Mouse (Mus musculus) olfactory bulb, adult 2 months (tissue): ENCODE measurements at regions not wholly inside any gene's neighbourhood (a gene's known extent, or its start where the extent isn't known, plus 50 kb on each side); places are given as distances from the start of the nearest gene placed in this dataset.

ENCODE experiments used
- H3K27ac ChIP-seq: fragments of 200-500 bp; 2 replicates; pipeline ENCODE4 v1.5.1; 2012; ENCODE audit warnings: low read depth, low read length; ENCODE audit not compliant: insufficient read depth
- H3K4me1 ChIP-seq: fragments of 200-500 bp; 2 replicates; pipeline ENCODE4 v1.6.1; 2012; ENCODE audit warnings: low read length; ENCODE audit not compliant: control insufficient read depth, insufficient read depth
- H3K4me3 ChIP-seq: fragments of 200-500 bp; 2 replicates; pipeline ENCODE4 v1.5.1; 2012; ENCODE audit warnings: mild to moderate bottlenecking, low read depth, low read length, moderate library complexity; ENCODE audit not compliant: insufficient read depth
- CTCF ChIP-seq: fragments of 200-500 bp; IDR thresholded peaks from 2 replicates; pipeline ENCODE4 v1.5.1; 2012; ENCODE audit warnings: low read depth, mild to moderate bottlenecking, low read length, moderate library complexity; ENCODE audit not compliant: insufficient read depth
- POLR2A ChIP-seq: fragments of 200-500 bp; IDR thresholded peaks from 2 replicates; pipeline ENCODE4 v1.6.1; 2012; ENCODE audit warnings: mild to moderate bottlenecking, low read depth, low read length, moderate library complexity; ENCODE audit not compliant: insufficient read depth
- WGBS: fragments of 180-500 bp; shearing (Covaris S2); methylation state at CpG from one replicate; pipeline ENCODE4 v1.1.7; 2018; 5-methylcytosine and 5-hydroxymethylcytosine counted together

DNA sequence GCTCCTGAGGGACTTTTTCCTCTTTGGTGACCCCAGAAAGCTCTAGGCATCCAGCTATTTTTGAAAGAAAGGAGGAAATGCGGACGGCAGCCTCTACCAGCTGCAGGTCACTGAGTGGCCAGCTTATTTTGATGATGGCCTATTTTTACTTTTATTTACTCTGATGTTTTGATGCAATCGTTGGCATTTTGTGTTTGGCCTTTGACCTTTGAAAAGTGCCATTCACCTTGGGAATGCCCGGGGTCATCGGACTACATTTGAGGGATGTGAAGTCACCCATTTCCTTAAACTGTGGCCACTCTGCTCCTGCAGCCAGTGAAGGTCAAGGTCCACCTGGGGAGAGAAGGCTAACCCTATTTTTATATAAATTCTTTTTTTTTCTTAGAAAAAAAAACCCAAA is 186.8 kb upstream of the Zfp618 start:
- 89% methylated on average over 5 of the region's 5 CpGs for WGBS
- Histone ChIP-seq H3K4me1 (peaks cover 14% of the 10 kb centered on the region), H3K4me3 (no peak overlapping the region), H3K27ac (no peak overlapping the region)
- no peak for TF ChIP-seq CTCF
- no peak for TF ChIP-seq POLR2A

DNA sequence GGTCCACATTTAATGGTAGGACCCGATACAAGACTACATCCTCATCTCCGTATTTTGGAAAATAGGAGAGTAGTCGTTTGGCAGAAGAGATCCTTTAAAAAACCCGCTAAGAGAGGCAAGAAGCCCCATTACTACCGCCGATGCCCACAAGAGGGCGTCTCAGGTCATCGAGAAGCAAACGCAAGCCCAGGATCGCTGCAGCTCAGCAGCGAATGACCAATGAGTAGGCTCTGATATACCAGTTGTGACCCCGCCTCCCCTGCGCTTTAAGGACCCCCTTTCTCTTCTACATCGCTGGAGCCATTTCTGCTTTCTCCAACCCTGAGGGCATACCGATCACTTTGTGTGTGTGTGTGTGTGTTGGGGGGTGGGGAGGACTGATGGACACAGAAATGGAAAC is 185.0 kb upstream of the Zfp618 start:
- WGBS = under 1% methylated on average over 15 of the region's 15 CpGs
- no peak overlapping the region for H3K27ac ChIP-seq
- H3K4me1 ChIP-seq = peaks cover 14% of the 10 kb centered on the region
- TF ChIP-seq POLR2A (no peak), CTCF (peak; percentile 79)
- H3K4me3 ChIP-seq = peak overlapping the region; percentile 39

DNA sequence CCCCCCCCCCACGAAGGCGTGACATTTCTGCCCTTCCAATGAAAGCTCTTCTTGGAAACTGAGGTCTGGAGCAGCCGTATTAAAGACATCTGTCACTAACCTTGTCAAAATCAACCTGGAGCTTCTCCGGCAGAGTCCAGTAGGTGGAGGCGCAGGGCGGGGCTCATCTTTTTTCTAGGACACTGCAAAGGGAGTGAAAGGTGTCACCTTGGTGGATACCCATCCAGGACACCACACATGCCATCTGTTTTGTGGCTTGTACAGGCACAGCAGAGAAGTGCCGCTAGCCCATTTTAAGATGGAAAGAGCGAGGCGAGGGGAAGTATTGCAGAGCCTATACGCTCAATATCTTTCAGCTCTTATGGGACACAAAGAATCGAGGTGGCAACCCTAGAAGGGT is 184.5 kb upstream of the Zfp618 start:
- H3K4me1 ChIP-seq = peaks cover 14% of the 10 kb centered on the region
- 43% methylated on average over 10 of the region's 11 CpGs for WGBS
- H3K4me3 ChIP-seq = peak overlapping the region; percentile 39
- no peak overlapping the region for H3K27ac ChIP-seq
- TF ChIP-seq POLR2A (no peak), CTCF (no peak)

DNA sequence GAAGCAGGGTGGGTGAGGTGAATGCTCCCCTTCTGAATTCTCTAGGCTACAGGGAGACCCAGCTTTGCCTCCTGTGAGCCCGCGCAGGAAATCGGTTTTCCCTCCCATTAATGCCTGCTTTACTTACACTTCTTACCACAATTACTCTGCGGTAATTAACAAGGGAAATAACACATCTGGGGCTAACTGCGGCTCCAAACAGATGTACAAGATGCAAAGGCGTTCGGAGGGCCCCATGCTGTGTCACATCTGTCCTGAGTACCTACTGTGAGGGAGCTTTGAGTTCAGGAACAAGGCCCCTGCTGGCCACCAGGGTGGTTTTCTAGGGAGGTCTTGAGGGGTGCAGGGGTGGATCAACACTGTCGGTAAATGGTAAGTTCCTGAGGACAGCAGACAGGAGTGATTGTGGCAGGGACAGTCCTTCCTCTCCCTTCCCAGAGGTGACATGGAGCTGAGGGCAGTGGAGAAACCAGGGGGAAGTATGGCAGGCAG is 184.0 kb upstream of the Zfp618 start:
- Histone ChIP-seq H3K4me1 (peaks cover 14% of the 10 kb centered on the region), H3K4me3 (no peak overlapping the region), H3K27ac (no peak overlapping the region)
- TF ChIP-seq POLR2A = no peak
- no peak for TF ChIP-seq CTCF
- WGBS = 17% methylated on average over 8 of the region's 8 CpGs

DNA sequence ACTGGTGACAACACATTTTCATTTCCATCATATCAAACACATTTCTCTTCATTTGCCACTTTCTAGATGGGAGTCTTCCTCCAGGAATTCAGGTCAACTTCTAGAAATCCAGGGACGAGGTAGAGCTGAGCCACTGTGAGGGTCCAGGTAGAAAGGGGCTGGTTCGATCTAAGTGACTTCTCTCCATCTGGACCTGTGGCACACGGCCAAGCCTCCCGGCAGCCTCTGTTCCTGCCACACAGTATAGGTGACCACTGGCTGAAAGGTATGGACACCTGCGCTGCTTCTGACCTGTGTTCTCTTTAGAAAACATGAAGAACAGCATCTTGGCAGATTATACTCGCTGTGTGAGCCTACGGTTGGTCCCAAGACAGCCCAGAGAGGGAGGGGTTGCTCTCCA is 179.7 kb upstream of the Zfp618 start:
- 84% methylated on average over 7 of the region's 7 CpGs for WGBS
- no peak overlapping the region for H3K27ac ChIP-seq
- H3K4me1 ChIP-seq = peaks cover 8% of the 10 kb centered on the region
- no peak for TF ChIP-seq CTCF
- TF ChIP-seq POLR2A = no peak
- H3K4me3 ChIP-seq = no peak overlapping the region

DNA sequence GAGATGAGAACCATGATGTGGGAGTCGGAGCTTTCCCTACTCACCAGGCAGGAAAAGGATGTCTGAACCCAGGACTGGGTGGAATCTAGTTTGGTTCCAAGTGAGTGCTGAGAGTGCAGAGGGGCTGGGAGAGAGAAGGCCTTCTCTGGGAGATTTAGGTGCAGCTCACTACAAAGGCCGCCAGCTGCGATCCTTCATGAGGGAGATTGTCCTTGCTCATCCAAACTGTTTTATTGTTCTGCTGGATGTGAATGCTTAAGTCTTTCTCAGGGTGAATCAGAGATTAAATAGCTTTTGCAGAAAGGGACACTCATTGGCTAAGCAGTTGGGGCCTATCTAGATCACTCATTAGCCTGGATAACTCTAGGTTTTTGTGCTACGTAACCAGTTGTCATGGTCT is 175.7 kb upstream of the Zfp618 start:
- H3K4me3 ChIP-seq = no peak overlapping the region
- TF ChIP-seq POLR2A (no peak), CTCF (no peak)
- no peaks in the 10 kb centered on the region; the same call in 1 of the 2 replicates for H3K4me1 ChIP-seq
- 78% methylated on average over 4 of the region's 4 CpGs for WGBS
- no peak overlapping the region for H3K27ac ChIP-seq

DNA sequence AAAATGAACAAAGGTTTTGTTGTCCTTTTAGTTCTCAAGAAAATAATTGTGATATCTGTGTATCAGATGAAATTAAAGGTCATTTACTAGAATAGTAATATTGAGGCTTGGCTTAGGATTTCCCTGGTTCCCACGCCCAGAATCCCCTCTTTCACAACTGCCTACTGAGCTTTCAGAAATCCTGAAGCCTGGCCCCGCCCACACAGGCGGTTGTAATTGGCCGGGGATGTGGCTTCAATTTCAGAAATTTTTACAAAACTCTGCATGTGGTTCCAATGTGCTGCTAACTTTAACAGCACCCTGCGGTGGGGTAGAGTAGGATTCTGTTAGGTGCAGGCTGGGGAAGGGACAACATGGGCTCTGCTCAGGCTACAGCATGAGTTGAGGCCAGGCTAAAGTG is 171.8 kb upstream of the Zfp618 start:
- H3K27ac ChIP-seq = no peak overlapping the region
- WGBS = 65% methylated on average over 5 of the region's 5 CpGs

DNA sequence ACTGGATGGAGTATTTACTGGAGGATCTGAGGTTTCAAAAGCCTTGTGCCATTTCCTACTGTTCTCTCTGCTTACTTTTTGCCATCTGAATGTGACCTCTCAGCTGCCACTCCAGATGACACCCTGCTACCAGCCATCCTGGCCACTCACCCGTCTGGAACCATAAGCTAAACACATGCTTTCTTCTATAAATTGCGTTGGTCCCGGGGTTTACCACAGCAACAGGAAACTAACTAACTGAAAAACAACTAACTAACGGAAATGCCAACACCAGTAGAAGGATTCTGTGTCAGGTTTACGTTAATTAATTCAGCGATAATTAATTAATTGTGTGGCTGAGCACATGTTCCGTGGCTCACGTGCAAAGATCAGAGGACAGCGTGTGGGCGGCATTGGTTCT is 169.8 kb upstream of the Zfp618 start:
- no peak overlapping the region for H3K27ac ChIP-seq
- no peaks in the 10 kb centered on the region; the same call in 1 of the 2 replicates for H3K4me1 ChIP-seq
- 73% methylated on average over 10 of the region's 10 CpGs for WGBS
- no peak overlapping the region for H3K4me3 ChIP-seq
- no peak for TF ChIP-seq CTCF
- no peak for TF ChIP-seq POLR2A

More for the DNA sequence above, 171.8 kb upstream of the Zfp618 start:
- H3K4me1 ChIP-seq = no peaks in the 10 kb centered on the region; the same call in 1 of the 2 replicates
- TF ChIP-seq POLR2A = no peak
- no peak for TF ChIP-seq CTCF
- no peak overlapping the region for H3K4me3 ChIP-seq

DNA sequence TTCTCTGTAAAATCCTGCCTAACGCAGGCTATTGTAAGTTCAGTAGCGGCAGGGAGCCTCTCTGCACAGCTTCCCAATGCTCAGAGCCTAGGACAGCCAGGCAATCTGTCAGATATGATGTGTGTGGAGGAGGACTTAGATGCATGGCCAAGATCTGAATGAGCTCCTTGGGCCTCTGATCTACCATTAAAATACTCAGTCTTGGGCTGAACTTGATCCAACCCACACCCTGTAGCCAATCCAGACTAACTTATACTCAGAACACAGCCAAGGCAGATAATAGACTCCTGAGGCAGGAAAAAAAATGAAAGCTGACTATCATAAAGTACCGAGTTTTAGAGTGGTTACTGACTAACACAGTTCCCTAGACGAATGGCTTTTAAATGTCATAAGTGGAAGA is 165.4 kb upstream of the Zfp618 start:
- TF ChIP-seq POLR2A = no peak
- TF ChIP-seq CTCF = no peak
- WGBS = 93% methylated on average over 4 of the region's 4 CpGs
- H3K27ac ChIP-seq = no peak overlapping the region
- no peak overlapping the region for H3K4me3 ChIP-seq
- no peaks in the 10 kb centered on the region for H3K4me1 ChIP-seq

DNA sequence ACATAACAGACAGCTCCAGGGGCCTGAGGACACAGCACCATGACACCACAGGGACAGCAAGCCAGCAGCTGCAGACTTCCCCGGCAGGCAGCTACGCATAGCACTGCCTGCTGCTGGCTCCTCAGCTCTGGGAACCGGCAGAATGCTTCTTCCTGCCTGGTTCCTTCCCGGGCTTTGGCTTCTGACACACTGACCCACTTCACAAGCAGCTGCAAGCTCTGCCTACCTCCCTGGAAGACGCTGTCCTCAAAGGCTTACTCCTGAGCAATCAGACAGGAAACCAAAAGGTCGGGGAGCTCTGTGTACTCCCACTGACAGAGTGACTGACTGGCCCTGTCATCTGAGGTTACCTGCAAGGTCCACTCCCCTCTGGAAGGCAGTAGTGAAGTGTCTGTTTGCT is 159.5 kb upstream of the Zfp618 start:
- TF ChIP-seq POLR2A (no peak), CTCF (no peak)
- 32% methylated on average over 6 of the region's 6 CpGs for WGBS
- Histone ChIP-seq H3K4me1 (peaks cover 5% of the 10 kb centered on the region), H3K27ac (no peak overlapping the region), H3K4me3 (no peak overlapping the region)
